Mouse (Mus musculus): Measurements from ENCODE around the gene Apod. TPM values are rescaled to one million over a fixed set of nuclear protein-coding genes. Genes with fewer than 3 reads are reported as not detected.
"Not testable (repeated sequence)": the region's sequence is repeated elsewhere in the genome, so short reads cannot be mapped to it uniquely, and the experiment has no call there.

Gene Apod
- polyA plus RNA-seq, 1 experiment: 6.1 TPM

DNA sequence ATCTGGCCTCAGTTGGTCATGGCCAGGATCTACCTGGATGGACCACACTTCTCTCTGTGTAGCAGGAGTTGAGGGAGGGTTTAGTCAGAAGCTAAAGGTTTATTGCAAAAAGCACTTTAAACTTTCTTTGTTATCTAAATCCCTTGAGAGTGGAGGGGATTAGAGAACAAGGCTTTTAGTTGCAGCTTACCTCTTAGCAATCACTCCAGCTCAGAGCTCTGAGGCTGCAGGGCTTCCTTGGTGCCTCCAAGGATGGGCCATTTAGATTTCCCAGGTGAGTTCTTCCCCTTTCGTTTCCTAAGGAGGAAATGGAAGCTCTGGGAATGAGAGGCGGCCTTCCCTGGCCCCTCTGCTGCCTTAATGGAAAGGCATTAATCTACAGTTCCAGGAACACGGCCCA, 23.3 kb upstream of the Apod start:
- no peaks in the 10 kb centered on the region for H3K36me3 ChIP-seq (ENCODE audit: control insufficient read depth, insufficient read depth, low read length)
- H3K4me3 ChIP-seq (ENCODE audit: control insufficient read depth, insufficient read depth, low read length): no peak overlapping the region
- H3K27me3 ChIP-seq (ENCODE audit: control insufficient read depth, insufficient read depth, low read length): no peaks in the 10 kb centered on the region
- H3K27ac ChIP-seq (ENCODE audit: control insufficient read depth, insufficient read depth, low read length): no peak overlapping the region
- WGBS: 95% methylated on average over 3 of the region's 3 CpGs
- no peak for DNase-seq
- no peaks in the 10 kb centered on the region for H3K4me1 ChIP-seq (replicated peaks; ENCODE audit: control insufficient read depth, insufficient read depth, low read length)
- TF ChIP-seq POLR2A (IDR thresholded peaks at IDR 0.05; ENCODE audit: control insufficient read depth, extremely low read depth, insufficient read depth, low read length, poor library complexity) (no peak), CTCF (IDR thresholded peaks at IDR 0.05; ENCODE audit: borderline replicate concordance, control insufficient read depth, extremely low read depth, insufficient read depth, low read length, poor library complexity) (no peak)

- WGBS: 86% methylated on average over 5 of the region's 5 CpGs
- DNase-seq: no peak
- Histone ChIP-seq H3K36me3 (ENCODE audit: control insufficient read depth, insufficient read depth, low read length) (no peaks in the 10 kb centered on the region), H3K4me3 (ENCODE audit: control insufficient read depth, insufficient read depth, low read length) (no peak overlapping the region), H3K4me1 (replicated peaks; ENCODE audit: control insufficient read depth, insufficient read depth, low read length) (no peaks in the 10 kb centered on the region), H3K27ac (ENCODE audit: control insufficient read depth, insufficient read depth, low read length) (no peak overlapping the region), H3K27me3 (ENCODE audit: control insufficient read depth, insufficient read depth, low read length) (no peaks in the 10 kb centered on the region)
- no peak for TF ChIP-seq POLR2A (IDR thresholded peaks at IDR 0.05; ENCODE audit: control insufficient read depth, extremely low read depth, insufficient read depth, low read length, poor library complexity)
- TF ChIP-seq CTCF (IDR thresholded peaks at IDR 0.05; ENCODE audit: borderline replicate concordance, control insufficient read depth, extremely low read depth, insufficient read depth, low read length, poor library complexity): no peak
Observed at GRCm38 (mm10) chr16:31334796-31335195, 20.2 kb upstream of the Apod start.

DNA sequence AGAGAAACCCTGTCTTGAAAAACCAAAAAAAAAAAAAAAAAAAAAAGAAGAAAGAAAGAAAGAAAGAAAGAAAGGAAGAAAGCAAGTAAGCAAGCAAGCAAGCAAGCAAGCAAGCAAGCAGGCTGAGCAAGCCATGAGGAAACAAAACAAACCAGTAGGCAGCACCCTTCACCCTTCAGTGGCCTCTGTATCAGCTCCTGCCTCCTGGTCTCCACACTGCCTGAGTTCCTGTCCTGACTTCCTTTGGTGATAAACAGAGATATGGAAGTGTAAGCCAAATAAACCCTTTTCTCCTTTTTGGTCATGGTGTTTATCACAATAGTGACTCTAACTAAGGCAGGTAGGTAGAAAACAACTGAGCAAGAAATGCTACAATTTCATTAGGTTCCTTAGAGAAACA, 18.0 kb upstream of the Apod start:
- Histone ChIP-seq H3K27ac (ENCODE audit: control insufficient read depth, insufficient read depth, low read length) (no peak overlapping the region), H3K36me3 (ENCODE audit: control insufficient read depth, insufficient read depth, low read length) (no peaks in the 10 kb centered on the region), H3K27me3 (ENCODE audit: control insufficient read depth, insufficient read depth, low read length) (no peaks in the 10 kb centered on the region), H3K4me3 (ENCODE audit: control insufficient read depth, insufficient read depth, low read length) (no peak overlapping the region), H3K4me1 (replicated peaks; ENCODE audit: control insufficient read depth, insufficient read depth, low read length) (no peaks in the 10 kb centered on the region)
- no peak for DNase-seq
- TF ChIP-seq CTCF (IDR thresholded peaks at IDR 0.05; ENCODE audit: borderline replicate concordance, control insufficient read depth, extremely low read depth, insufficient read depth, low read length, poor library complexity) (no peak), POLR2A (IDR thresholded peaks at IDR 0.05; ENCODE audit: control insufficient read depth, extremely low read depth, insufficient read depth, low read length, poor library complexity) (no peak)

DNA sequence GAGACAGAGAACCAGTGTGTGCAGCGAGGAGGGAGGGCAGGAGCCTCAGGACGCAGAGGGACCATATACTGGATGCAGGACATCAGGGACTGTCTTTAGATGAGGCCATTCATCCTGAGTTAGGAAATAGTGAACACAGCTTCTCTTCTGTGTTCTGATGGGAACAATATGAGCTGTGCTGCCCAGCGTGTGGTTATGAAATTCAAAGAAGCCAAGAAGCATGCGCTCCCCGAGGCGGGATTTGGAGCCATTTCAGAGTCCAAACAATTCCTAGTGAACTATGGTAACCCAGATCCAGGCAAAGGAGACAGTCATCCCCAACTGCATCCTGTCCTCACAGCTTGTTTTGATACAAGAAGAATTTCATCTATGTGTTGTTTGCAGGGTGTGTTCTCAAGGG, 16.4 kb upstream of the Apod start:
- not testable (repeated sequence) for H3K4me3 ChIP-seq (ENCODE audit: control insufficient read depth, insufficient read depth, low read length); H3K36me3 ChIP-seq (ENCODE audit: control insufficient read depth, insufficient read depth, low read length); H3K4me1 ChIP-seq (replicated peaks; ENCODE audit: control insufficient read depth, insufficient read depth, low read length); H3K27me3 ChIP-seq (ENCODE audit: control insufficient read depth, insufficient read depth, low read length); DNase-seq; H3K27ac ChIP-seq (ENCODE audit: control insufficient read depth, insufficient read depth, low read length)
- 93% methylated on average over 6 of the region's 6 CpGs for WGBS

GRCm38 (mm10) chr16:31329668-31330067, 15.1 kb upstream of the Apod start:
- WGBS: 85% methylated on average over 2 of the region's 2 CpGs
- no peak for DNase-seq
- no peak for TF ChIP-seq CTCF (IDR thresholded peaks at IDR 0.05; ENCODE audit: borderline replicate concordance, control insufficient read depth, extremely low read depth, insufficient read depth, low read length, poor library complexity)
- TF ChIP-seq POLR2A (IDR thresholded peaks at IDR 0.05; ENCODE audit: control insufficient read depth, extremely low read depth, insufficient read depth, low read length, poor library complexity): no peak
- Histone ChIP-seq H3K4me1 (replicated peaks; ENCODE audit: control insufficient read depth, insufficient read depth, low read length) (no peaks in the 10 kb centered on the region), H3K27me3 (ENCODE audit: control insufficient read depth, insufficient read depth, low read length) (no peaks in the 10 kb centered on the region), H3K4me3 (ENCODE audit: control insufficient read depth, insufficient read depth, low read length) (no peak overlapping the region), H3K27ac (ENCODE audit: control insufficient read depth, insufficient read depth, low read length) (no peak overlapping the region), H3K36me3 (ENCODE audit: control insufficient read depth, insufficient read depth, low read length) (no peaks in the 10 kb centered on the region)

DNA sequence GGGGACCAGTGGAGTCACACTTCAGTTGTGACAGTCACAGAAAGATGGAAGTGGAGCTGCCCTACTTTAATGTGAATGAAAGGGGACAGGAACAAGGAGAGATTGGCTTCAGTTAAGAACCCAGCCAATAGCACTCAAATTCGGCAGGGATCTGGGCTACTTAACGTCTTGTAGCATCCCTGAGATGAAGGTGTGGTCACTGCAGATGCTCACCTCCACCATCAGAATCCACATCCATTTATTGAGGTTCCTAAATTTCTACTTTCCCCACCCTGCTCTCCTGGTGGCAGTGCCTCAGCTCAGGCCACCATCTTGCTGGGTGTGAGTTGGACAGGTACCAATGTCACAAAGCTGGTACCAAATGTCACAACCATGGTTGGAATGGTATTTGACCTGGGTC, 13.3 kb upstream of the Apod start:
- Histone ChIP-seq H3K27ac (ENCODE audit: control insufficient read depth, insufficient read depth, low read length) (no peak overlapping the region), H3K4me3 (ENCODE audit: control insufficient read depth, insufficient read depth, low read length) (no peak overlapping the region), H3K27me3 (ENCODE audit: control insufficient read depth, insufficient read depth, low read length) (no peaks in the 10 kb centered on the region), H3K36me3 (ENCODE audit: control insufficient read depth, insufficient read depth, low read length) (no peaks in the 10 kb centered on the region), H3K4me1 (replicated peaks; ENCODE audit: control insufficient read depth, insufficient read depth, low read length) (no peaks in the 10 kb centered on the region)
- DNase-seq: no peak
- TF ChIP-seq CTCF (IDR thresholded peaks at IDR 0.05; ENCODE audit: borderline replicate concordance, control insufficient read depth, extremely low read depth, insufficient read depth, low read length, poor library complexity): no peak
- no peak for TF ChIP-seq POLR2A (IDR thresholded peaks at IDR 0.05; ENCODE audit: control insufficient read depth, extremely low read depth, insufficient read depth, low read length, poor library complexity)
- WGBS: 98% methylated on average over 2 of the region's 2 CpGs

- H3K36me3 ChIP-seq (ENCODE audit: control insufficient read depth, insufficient read depth, low read length): no peaks in the 10 kb centered on the region
- H3K4me1 ChIP-seq (replicated peaks; ENCODE audit: control insufficient read depth, insufficient read depth, low read length): no peaks in the 10 kb centered on the region
- TF ChIP-seq POLR2A (IDR thresholded peaks at IDR 0.05; ENCODE audit: control insufficient read depth, extremely low read depth, insufficient read depth, low read length, poor library complexity) (no peak), CTCF (IDR thresholded peaks at IDR 0.05; ENCODE audit: borderline replicate concordance, control insufficient read depth, extremely low read depth, insufficient read depth, low read length, poor library complexity) (no peak)
- H3K27ac ChIP-seq (ENCODE audit: control insufficient read depth, insufficient read depth, low read length): no peak overlapping the region
- no peaks in the 10 kb centered on the region for H3K27me3 ChIP-seq (ENCODE audit: control insufficient read depth, insufficient read depth, low read length)
- no peak overlapping the region for H3K4me3 ChIP-seq (ENCODE audit: control insufficient read depth, insufficient read depth, low read length)
- WGBS: 89% methylated on average over 8 of the region's 8 CpGs
- no peak for DNase-seq
Observed at GRCm38 (mm10) chr16:31327430-31327829, 12.8 kb upstream of the Apod start.
